Mouse (Mus musculus) B cell, adult (primary cell): ENCODE data around the gene Tmem86a. TPM values are rescaled to one million over a fixed set of nuclear protein-coding genes. Genes with fewer than 3 reads are reported as not detected.

Experiments
- total RNA-seq: library from RNA; stranded (reverse); gene quantifications from 4 replicates; pipeline ENCODE4 v1.2.4, GENCODE M21; 2023; ENCODE audit not compliant: inconsistent age

Tmem86a gene
- total RNA-seq: 3.0 to 5.2 TPM (median 4.8 TPM) in 4 replicates

GRCm38 (mm10) chr7:47050366-47050765, at the start of gene Tmem86a:
Tmem86a (plus strand) TSS chr7:47050601.

GRCm38 (mm10) chr7:47008168-47008993, 42.0 kb upstream of the Tmem86a start, which contains the start of gene Spty2d1:
Spty2d1 (minus strand) TSS chr7:47008411.

Other genes starting within 250 kb of the Tmem86a start
- 177 to 194 TPM (median 177 TPM) in 4 replicates for gene Ldha, start 209.1 kb upstream of the Tmem86a start, total RNA-seq
- not detected in 4 replicates for gene Ldhc, start 189.4 kb upstream of the Tmem86a start, total RNA-seq
- 55.6 to 62.8 TPM (median 60.6 TPM) in 4 replicates for gene Tsg101, start 130.6 kb upstream of the Tmem86a start, total RNA-seq
- 4.6 to 8.5 TPM (median 6.1 TPM) in 4 replicates for gene Uevld, start 92.1 kb upstream of the Tmem86a start, total RNA-seq
- gene Gm9999, start 67.0 kb upstream of the Tmem86a start, total RNA-seq: not detected in 4 replicates
- 89.3 to 99.8 TPM (median 96.1 TPM) in 4 replicates for gene Spty2d1, start 42.2 kb upstream of the Tmem86a start, total RNA-seq
- gene Ptpn5, start 83.1 kb downstream of the Tmem86a start, total RNA-seq: 0.19 to 0.55 TPM in 2 of 4 replicates, not detected in the others
- gene Mrgpra6, start 154.3 kb downstream of the Tmem86a start, total RNA-seq: not detected in 4 replicates
- gene Mrgpra9, start 202.2 kb downstream of the Tmem86a start, total RNA-seq: not detected in 4 replicates